Mouse (Mus musculus): ENCODE results near the gene Cnfn. TPM values are rescaled to one million over a fixed set of nuclear protein-coding genes. Genes with fewer than 3 reads are reported as not detected.
"Not testable (repeated sequence)": the region's sequence is repeated elsewhere in the genome, so short reads cannot be mapped to it uniquely, and the experiment has no call there.

Cnfn gene
- polyA plus RNA-seq, 1 experiment from 2014 or later, result not detected

GRCm38 (mm10) chr7:25363151-25363550 lies 6.4 kb downstream of the Cnfn start:
- H3K4me3 ChIP-seq (ENCODE audit: inconsistent target), result no peak overlapping the region
- 94% methylated on average over 15 of the region's 19 CpGs for WGBS (ENCODE audit: missing documents)
- H3K79me2 ChIP-seq (ENCODE audit: inconsistent target), result no peaks in the 10 kb centered on the region
- no peaks in the 10 kb centered on the region for H3K36me3 ChIP-seq (ENCODE audit: inconsistent target)
- no peak overlapping the region for H3K27ac ChIP-seq

GRCm38 (mm10) chr7:25358721-25359206 lies 10.8 kb downstream of the Cnfn start:
- no peaks in the 10 kb centered on the region for H3K36me3 ChIP-seq (ENCODE audit: inconsistent target)
- no peak overlapping the region for H3K4me3 ChIP-seq (ENCODE audit: inconsistent target)
- no peak overlapping the region for H3K27ac ChIP-seq
- no peaks in the 10 kb centered on the region for H3K79me2 ChIP-seq (ENCODE audit: inconsistent target)
- 90% methylated on average over 17 of the region's 19 CpGs for WGBS (ENCODE audit: missing documents)

- 94% methylated on average over 8 of the region's 8 CpGs for WGBS (ENCODE audit: missing documents)
- Histone ChIP-seq H3K36me3 (ENCODE audit: inconsistent target) (peaks cover 22% of the 10 kb centered on the region; the same call in 1 of the 2 replicates), H3K27ac (no peak overlapping the region)
These were observed 20.7 kb downstream of the Cnfn start for GRCm38 (mm10) chr7:25348861-25349260.

GRCm38 (mm10) chr7:25341000-25341784 lies 28.3 kb downstream of the Cnfn start:
- no peak overlapping the region for H3K4me3 ChIP-seq (ENCODE audit: inconsistent target)
- no peaks in the 10 kb centered on the region for H3K36me3 ChIP-seq (ENCODE audit: inconsistent target)
- no peak overlapping the region for H3K27ac ChIP-seq
- no peaks in the 10 kb centered on the region for H3K79me2 ChIP-seq (ENCODE audit: inconsistent target)
- WGBS (ENCODE audit: missing documents), result 91% methylated on average over 18 of the region's 20 CpGs

More at GRCm38 (mm10) chr7:25348861-25349260, 20.7 kb downstream of the Cnfn start:
- Histone ChIP-seq H3K79me2 (ENCODE audit: inconsistent target) (no peaks in the 10 kb centered on the region), H3K4me3 (ENCODE audit: inconsistent target) (no peak overlapping the region)

GRCm38 (mm10) chr7:25339329-25339728 lies 30.2 kb downstream of the Cnfn start:
- no peak overlapping the region for H3K4me3 ChIP-seq (ENCODE audit: inconsistent target)
- WGBS (ENCODE audit: missing documents), result 96% methylated on average over 9 of the region's 9 CpGs
- no peaks in the 10 kb centered on the region for H3K36me3 ChIP-seq (ENCODE audit: inconsistent target)
- no peak overlapping the region for H3K27ac ChIP-seq
- no peaks in the 10 kb centered on the region for H3K79me2 ChIP-seq (ENCODE audit: inconsistent target)

GRCm38 (mm10) chr7:25334472-25334871 lies 35.1 kb downstream of the Cnfn start:
- Histone ChIP-seq H3K79me2 (ENCODE audit: inconsistent target) (no peaks in the 10 kb centered on the region), H3K4me3 (ENCODE audit: inconsistent target) (no peak overlapping the region), H3K36me3 (ENCODE audit: inconsistent target) (peaks cover 16% of the 10 kb centered on the region), H3K27ac (no peak overlapping the region)
- 100% methylated on average over 10 of the region's 12 CpGs for WGBS (ENCODE audit: missing documents)

- no peaks in the 10 kb centered on the region for H3K79me2 ChIP-seq (ENCODE audit: inconsistent target)
- H3K27ac ChIP-seq, result no peak overlapping the region
- WGBS (ENCODE audit: missing documents), result 60% methylated on average over 16 of the region's 16 CpGs
- H3K36me3 ChIP-seq (ENCODE audit: inconsistent target), result peaks cover 16% of the 10 kb centered on the region
- H3K4me3 ChIP-seq (ENCODE audit: inconsistent target), result no peak overlapping the region
These were observed 35.8 kb downstream of the Cnfn start for GRCm38 (mm10) chr7:25333596-25334307.

- Histone ChIP-seq H3K36me3 (ENCODE audit: inconsistent target) (peaks cover 13% of the 10 kb centered on the region), H3K4me3 (ENCODE audit: inconsistent target) (no peak overlapping the region), H3K79me2 (ENCODE audit: inconsistent target) (no peaks in the 10 kb centered on the region), H3K27ac (no peak overlapping the region)
- 58% methylated on average over 8 of the region's 8 CpGs for WGBS (ENCODE audit: missing documents)
These were observed 43.3 kb downstream of the Cnfn start for GRCm38 (mm10) chr7:25326233-25326632.

- not testable (repeated sequence) for H3K36me3 ChIP-seq (ENCODE audit: inconsistent target); H3K27ac ChIP-seq; H3K79me2 ChIP-seq (ENCODE audit: inconsistent target); H3K4me3 ChIP-seq (ENCODE audit: inconsistent target)
- 86% methylated on average over 5 of the region's 6 CpGs for WGBS (ENCODE audit: missing documents)
These were observed 44.1 kb downstream of the Cnfn start for GRCm38 (mm10) chr7:25325431-25325830.

- Histone ChIP-seq H3K79me2 (ENCODE audit: inconsistent target) (no peaks in the 10 kb centered on the region), H3K36me3 (ENCODE audit: inconsistent target) (no peaks in the 10 kb centered on the region), H3K4me3 (ENCODE audit: inconsistent target) (no peak overlapping the region), H3K27ac (no peak overlapping the region)
- 96% methylated on average over 2 of the region's 2 CpGs for WGBS (ENCODE audit: missing documents)
These were observed 46.3 kb downstream of the Cnfn start for GRCm38 (mm10) chr7:25323219-25323618.

- 89% methylated on average over 6 of the region's 6 CpGs for WGBS (ENCODE audit: missing documents)
- Histone ChIP-seq H3K36me3 (ENCODE audit: inconsistent target) (no peaks in the 10 kb centered on the region), H3K4me3 (ENCODE audit: inconsistent target) (no peak overlapping the region), H3K27ac (no peak overlapping the region), H3K79me2 (ENCODE audit: inconsistent target) (no peaks in the 10 kb centered on the region)
These were observed 47.5 kb downstream of the Cnfn start for GRCm38 (mm10) chr7:25322058-25322484.

Other genes with a start within 250 kb of the Cnfn start
- 10.3 to 30.9 TPM (median 23.9 TPM) in 3 replicates for gene Pou2f2, start 190.0 kb downstream of the Cnfn start, polyA plus RNA-seq (2018)
- 2.2 to 9.2 TPM (median 3.1 TPM) in 3 replicates for gene Dedd2, start 149.1 kb downstream of the Cnfn start, polyA plus RNA-seq (2018)
- gene Zfp526, start 148.3 kb downstream of the Cnfn start, polyA plus RNA-seq (2018), result 4.1 to 4.8 TPM (median 4.5 TPM) in 3 replicates
- 51.8 to 78.1 TPM (median 55.3 TPM) in 3 replicates for gene Gsk3a, start 131.9 kb downstream of the Cnfn start, polyA plus RNA-seq (2018)
- gene Erf, start 119.0 kb downstream of the Cnfn start, polyA plus RNA-seq (2018), result 11.9 to 14.5 TPM (median 14.2 TPM) in 3 replicates
- gene Cic, start 102.0 kb downstream of the Cnfn start, polyA plus RNA-seq (2018), result 88.9 to 139 TPM (median 118 TPM) in 3 replicates
- gene Pafah1b3, start 71.7 kb downstream of the Cnfn start, polyA plus RNA-seq (2018), result 7.4 to 20.7 TPM (median 14.3 TPM) in 3 replicates
- not detected in 3 replicates for gene Prr19, start 68.3 kb downstream of the Cnfn start, polyA plus RNA-seq (2018)
- gene Tmem145, start 63.6 kb downstream of the Cnfn start, polyA plus RNA-seq (2018), result not detected in 3 replicates
- gene Megf8, start 52.6 kb downstream of the Cnfn start, polyA plus RNA-seq (2018), result 5.6 to 10.5 TPM (median 7.3 TPM) in 3 replicates
- gene Lipe, start 29.0 kb upstream of the Cnfn start, polyA plus RNA-seq (2018), result 7.5 to 17.2 TPM (median 9.2 TPM) in 3 replicates
- not detected in 3 replicates for gene Cxcl17, start 43.2 kb upstream of the Cnfn start, polyA plus RNA-seq (2018)
- gene Ceacam1, start 107.9 kb upstream of the Cnfn start, polyA plus RNA-seq (2018), result 5.5 to 15.5 TPM (median 10.5 TPM) in 3 replicates
- gene Ceacam2, start 170.1 kb upstream of the Cnfn start, polyA plus RNA-seq (2018), result 0.19 TPM in 1 of 3 replicates, not detected in the others
- not detected in 3 replicates for gene Erich4, start 246.2 kb upstream of the Cnfn start, polyA plus RNA-seq (2018)
- gene Dmac2, start 249.7 kb upstream of the Cnfn start, polyA plus RNA-seq (2018), result 13.2 to 21.2 TPM (median 16.4 TPM) in 3 replicates

All from macrophage (primary cell).